Mouse (Mus musculus): ENCODE measurements around the gene Lax1.

Gene Lax1

GRCm38 (mm10) chr1:133641163-133641562 lies 48.7 kb downstream of the Lax1 start:
- in situ Hi-C loops (cut with MboI, MseI): loop anchor here in 1 of 2 experiments (10.0 to 25.0 kb wide), 2 partner anchors 636 to 971 kb away; no protein-coding TSS in a partner anchor

GRCm38 (mm10) chr1:133638517-133638916 lies 51.4 kb downstream of the Lax1 start:
- in situ Hi-C loops (cut with MboI, MseI): loop anchor here (10.0 to 25.0 kb wide), 2 partner anchors 644 to 974 kb away; no protein-coding TSS in a partner anchor

GRCm38 (mm10) chr1:133632168-133632567 lies 57.7 kb downstream of the Lax1 start:
- in situ Hi-C loops (cut with MboI, MseI): loop anchor here (10.0 to 25.0 kb wide), 2 partner anchors 637 to 980 kb away; no protein-coding TSS in a partner anchor

All from T-helper 17 cell (primary cell).